ENCODE assay signal across 28 mouse cellular contexts in the genomic region with DNA sequence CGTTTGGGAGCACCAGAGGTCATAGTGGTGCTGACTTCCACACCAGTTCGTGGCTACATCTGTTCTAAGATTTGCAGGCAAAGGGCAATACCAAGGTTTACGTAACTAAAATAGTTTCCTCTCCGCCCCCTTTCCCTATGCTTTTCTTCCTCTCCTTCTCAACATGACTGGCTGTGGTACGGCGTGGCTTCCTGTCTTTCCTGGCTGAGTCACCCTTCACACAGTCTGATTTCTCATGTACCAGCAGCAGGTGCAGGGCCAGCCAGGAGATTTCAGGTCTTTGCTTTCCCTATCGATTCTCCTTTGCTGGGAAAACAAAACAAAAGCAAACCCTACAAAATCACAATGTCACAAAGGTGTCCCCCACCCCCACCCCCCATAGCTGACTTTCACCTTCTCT. TPM values are rescaled to one million over a fixed set of nuclear protein-coding genes. Genes with fewer than 3 reads are reported as not detected.
A peak's percentile ranks its signal among the peaks of the same experiment; 100 is the strongest.
DNase-seq lines count a peak whose midpoint lies in the region; ATAC-seq and TF ChIP-seq lines count a peak whose summit lies in the region.
"Had no signal": no experiment of that assay in that cellular context is flagged by ENCODE, and none has a peak within 500 bp of the region (broad histone marks: within the 10 kb centered on the region; RNA-seq: fewer than 3 reads in every experiment).

No protein-coding gene starts in this region.

- no peaks in the 10 kb centered on the region for H3K79me2 ChIP-seq in CH12.LX (replicated peaks; ENCODE audit: control insufficient read depth, extremely low read depth, insufficient read depth, poor library complexity, severe bottlenecking)

- no peak for TF ChIP-seq EP300 in CH12.LX (IDR thresholded peaks at IDR 0.05; ENCODE audit: low read length)

- no peaks in the 10 kb centered on the region for H3K9me3 ChIP-seq in hindbrain, postnatal 0 days (ENCODE audit: low read length)
- H3K9me3 ChIP-seq in hindbrain, embryonic 11.5 days (ENCODE audit: control insufficient read depth, low read length), result no peaks in the 10 kb centered on the region
- H3K9me3 ChIP-seq in CH12.LX (replicated peaks; ENCODE audit: low read length), result no peaks in the 10 kb centered on the region
- H3K9me3 ChIP-seq: embryonic facial prominence, embryonic 13.5 days; forebrain, embryonic 12.5 days; heart, embryonic 10.5 days; hindbrain, embryonic 10.5 days; lung, embryonic 15.5 days; midbrain, embryonic 13.5 days; neural tube, embryonic 12.5 days had no signal

- H3K36me3 ChIP-seq in hindbrain, postnatal 0 days (ENCODE audit: insufficient read depth, low read length), result no peaks in the 10 kb centered on the region
- H3K36me3 ChIP-seq in hindbrain, embryonic 11.5 days (ENCODE audit: control insufficient read depth, insufficient read depth, low read length), result no peaks in the 10 kb centered on the region
- H3K36me3 ChIP-seq in CH12.LX (replicated peaks in 1 of 2; ENCODE audit: control insufficient read depth in 1 of 2, insufficient read depth in 1 of 2, low read length in 1 of 2), result no peaks in the 10 kb centered on the region
- H3K36me3 ChIP-seq: embryonic facial prominence, embryonic 13.5 days; forebrain, embryonic 12.5 days; heart, embryonic 10.5 days; hindbrain, embryonic 10.5 days; limb, embryonic 12.5 days; lung, embryonic 15.5 days; midbrain, embryonic 13.5 days; neural tube, embryonic 12.5 days had no signal

- no peak overlapping the region for H3K4me2 ChIP-seq in hindbrain, postnatal 0 days (ENCODE audit: low read depth, low read length)
- H3K4me2 ChIP-seq in hindbrain, embryonic 11.5 days (replicated peaks; ENCODE audit: low read depth, low read length), result no peak overlapping the region
- H3K4me2 ChIP-seq in CH12.LX (ENCODE audit: insufficient read depth, low read depth, poor library complexity, severe bottlenecking), result 0 out of 2 replicates have a peak overlapping the region, but pooled peaks have one; percentile 6
- H3K4me2 ChIP-seq: embryonic facial prominence, embryonic 13.5 days; forebrain, embryonic 12.5 days; limb, embryonic 12.5 days; lung, embryonic 15.5 days; midbrain, embryonic 13.5 days; neural tube, embryonic 12.5 days had no signal

- 73% methylated on average over 7 of the region's 7 CpGs for WGBS in hindbrain, postnatal 0 days
- 71% methylated on average over 7 of the region's 7 CpGs for WGBS in hindbrain, embryonic 11.5 days

- dilution Hi-C loops in CH12.LX (cut with MboI; ENCODE audit: extremely low pct_ligation_motif_present, extremely low pct_unique_long_range_greater_than_20kb, low sequenced_read_pairs), result no loop called here

- TF ChIP-seq POLR2A in CH12.LX (IDR thresholded peaks at IDR 0.05; ENCODE audit: low read depth, low read length), result no peak

- TF ChIP-seq CTCF in hindbrain, postnatal 0 days (IDR thresholded peaks at IDR 0.05; ENCODE audit: low read depth), result no peak
- TF ChIP-seq CTCF in CH12.LX (conservative IDR thresholded peaks at IDR 0.05 in 1 of 2, IDR thresholded peaks at IDR 0.05 in 1 of 2; ENCODE audit: low read depth in 2 of 2, low read length in 2 of 2), result no peak

- H3K27ac ChIP-seq in hindbrain, postnatal 0 days, result peak overlapping the region; percentile 8; the same call in 1 of the 2 replicates
- H3K27ac ChIP-seq in hindbrain, embryonic 11.5 days (ENCODE audit: low read depth, low read length), result no peak overlapping the region
- no peak overlapping the region for H3K27ac ChIP-seq in CH12.LX (ENCODE audit: insufficient read depth, low read depth)
- H3K27ac ChIP-seq: embryonic facial prominence, embryonic 13.5 days; forebrain, embryonic 12.5 days; heart, embryonic 10.5 days; hindbrain, embryonic 10.5 days; limb, embryonic 12.5 days; liver, embryonic 14.5 days; lung, embryonic 15.5 days; midbrain, embryonic 13.5 days; neural tube, embryonic 12.5 days had no signal

- in situ Hi-C loops in CH12.LX (cut with MboI; ENCODE audit: low pct_ligation_motif_present, low pct_unique_long_range_greater_than_20kb, low sequenced_read_pairs), result no loop called here

- H3K4me3 ChIP-seq in hindbrain, postnatal 0 days (ENCODE audit: low read length), result no peak overlapping the region
- H3K4me3 ChIP-seq in hindbrain, embryonic 11.5 days (ENCODE audit: low read depth, low read length), result no peak overlapping the region
- H3K4me3 ChIP-seq in CH12.LX (replicated peaks in 1 of 3; ENCODE audit: low read depth in 2 of 3, low read length in 2 of 3, poor library complexity in 1 of 3), result no peak overlapping the region
- H3K4me3 ChIP-seq: embryonic facial prominence, embryonic 13.5 days; erythroblast, embryonic 14.5 days; forebrain, embryonic 12.5 days; heart, embryonic 10.5 days; hindbrain, embryonic 10.5 days; limb, embryonic 12.5 days; lung, embryonic 15.5 days; midbrain, embryonic 13.5 days; neural tube, embryonic 12.5 days had no signal

- DNase-seq in hindbrain, postnatal 0 days (ENCODE audit: low spot score), result no peak
- DNase-seq in hindbrain, embryonic 11.5 days (ENCODE audit: low spot score), result no peak
- peak; percentile 42 for DNase-seq in lung, postnatal 36 days
- no peak for DNase-seq in lung, postnatal 10 days
- DNase-seq in CH12.LX (ENCODE audit: extremely low read depth), result no peak
- no peak for DNase-seq in kidney, postnatal 36 days
- no peak for DNase-seq in urinary bladder, postnatal 14 days (ENCODE audit: low spot score)
- DNase-seq: adrenal gland, postnatal 14 days; B cell, adult 2 months; cerebellum, adult 9-11 months; gastrocnemius, postnatal 36 days; kidney, postnatal 25 days; layer of hippocampus, adult 9-11 months; thymus, postnatal 36 days had no signal

- peaks cover 11% of the 10 kb centered on the region; the same call in 1 of the 2 replicates for H3K4me1 ChIP-seq in hindbrain, postnatal 0 days (ENCODE audit: insufficient read depth, low read length)
- 0 out of 2 replicates have a peak, but pooled peaks cover 4% of the 10 kb centered on the region for H3K4me1 ChIP-seq in hindbrain, embryonic 11.5 days (replicated peaks; ENCODE audit: control insufficient read depth, insufficient read depth, low read length)
- H3K4me1 ChIP-seq in CH12.LX (ENCODE audit: control insufficient read depth in 1 of 2, insufficient read depth in 2 of 2), result peaks cover 0 to 5% of the 10 kb centered on the region in 2 experiments; a peak in 2 of 4 replicates

- H3K27me3 ChIP-seq in hindbrain, postnatal 0 days (ENCODE audit: insufficient read depth, low read length), result no peaks in the 10 kb centered on the region
- peaks cover 16% of the 10 kb centered on the region for H3K27me3 ChIP-seq in hindbrain, embryonic 11.5 days (ENCODE audit: control insufficient read depth, insufficient read depth, low read length)
- H3K27me3 ChIP-seq in CH12.LX (replicated peaks), result peaks cover 41% of the 10 kb centered on the region

- ATAC-seq in hindbrain, postnatal 0 days, result no peak
- no peak for ATAC-seq in hindbrain, embryonic 11.5 days (ENCODE audit: low FRiP score)
- ATAC-seq in megakaryocyte progenitor cell, adult 5-6 weeks (replicated peaks; ENCODE audit: poor library complexity), result peak; percentile 61
- ATAC-seq: intestine, postnatal 0 days; midbrain, embryonic 13.5 days had no signal

- no peak overlapping the region for H3K9ac ChIP-seq in hindbrain, postnatal 0 days (replicated peaks; ENCODE audit: low read length)
- H3K9ac ChIP-seq in hindbrain, embryonic 11.5 days (ENCODE audit: low read depth, low read length), result no peak overlapping the region
- no peak overlapping the region for H3K9ac ChIP-seq in CH12.LX (ENCODE audit: insufficient read depth, low read depth)
- H3K9ac ChIP-seq: embryonic facial prominence, embryonic 13.5 days; forebrain, embryonic 12.5 days; limb, embryonic 12.5 days; liver, embryonic 14.5 days; lung, embryonic 15.5 days; midbrain, embryonic 13.5 days; neural tube, embryonic 12.5 days had no signal

- TF ChIP-seq RAD21 in CH12.LX (IDR thresholded peaks at IDR 0.05; ENCODE audit: low read depth, low read length), result no peak

TF ChIP-seq in CH12.LX, 34 proteins besides CTCF, POLR2A, EP300 and RAD21 (continues in another document):
- TF ChIP-seq NRF1 (IDR thresholded peaks at IDR 0.05; ENCODE audit: low read depth, low read length) (no peak), CHD1 (IDR thresholded peaks at IDR 0.05; ENCODE audit: low read depth, low read length) (no peak), USF1 (IDR thresholded peaks at IDR 0.05; ENCODE audit: low read depth, low read length) (no peak), ZNF384 (IDR thresholded peaks at IDR 0.05; ENCODE audit: low read depth, low read length) (no peak), MAX (IDR thresholded peaks at IDR 0.05; ENCODE audit: low read length) (no peak), MAFK (IDR thresholded peaks at IDR 0.05; ENCODE audit: insufficient replicate concordance, low read length) (no peak), KAT2A (IDR thresholded peaks at IDR 0.05; ENCODE audit: insufficient replicate concordance, low read length) (no peak), ZC3H11A (IDR thresholded peaks at IDR 0.05; ENCODE audit: low read depth, low read length) (no peak)

RNA-seq across cellular contexts. Expression of a gene that starts 2.8 kb away (rescaled TPM):
- total RNA-seq in hindbrain, postnatal 0 days (2014; rRNA removed), result 1.3 and 4.2 TPM in 2 replicates
- 5.2 and 5.5 TPM in 2 replicates for polyA plus RNA-seq in hindbrain, postnatal 0 days (2015; fragmentation: Nextera tagmentation; extraction: Ambion mirVana)
- polyA plus RNA-seq in hindbrain, embryonic 11.5 days (2014; fragmentation: Nextera tagmentation; extraction: Ambion mirVana), result 2.7 and 4.9 TPM in 2 replicates
- total RNA-seq in CH12.LX (2012; rRNA removed) (0.38 and 0.67 TPM in 2 replicates), CH12.LX (2014; rRNA removed) (not detected in 2 replicates)
- polyA plus RNA-seq in CH12.LX (2012; ENCODE audit: insufficient read length, low read depth), result not detected in 2 replicates
- not detected in 2 replicates for total RNA-seq in megakaryocyte progenitor cell, adult 5-6 weeks (2015)
- not detected in 2 replicates for total RNA-seq in megakaryocyte progenitor cell, adult 5-6 weeks (2017)
- total RNA-seq: adrenal gland, postnatal 14 days; megakaryocyte, adult 5-6 weeks had no signal
- polyA plus RNA-seq: spleen, adult 2 months had no signal

RNA-seq across cellular contexts. Expression of a gene that starts 9.7 kb away (rescaled TPM):
- total RNA-seq in hindbrain, postnatal 0 days (2014; rRNA removed), result 143 and 164 TPM in 2 replicates
- 17.9 TPM in 2 replicates for polyA plus RNA-seq in hindbrain, postnatal 0 days (2015; fragmentation: Nextera tagmentation; extraction: Ambion mirVana)
- 17.4 and 18.7 TPM in 2 replicates for polyA plus RNA-seq in hindbrain, embryonic 11.5 days (2014; fragmentation: Nextera tagmentation; extraction: Ambion mirVana)
- total RNA-seq in CH12.LX (2012; rRNA removed) (2.3 and 2.7 TPM in 2 replicates), CH12.LX (2014; rRNA removed) (0.08 and 0.15 TPM in 2 replicates)
- polyA plus RNA-seq in CH12.LX (2012; ENCODE audit: insufficient read length, low read depth), result 0.24 and 0.72 TPM in 2 replicates
- not detected in 2 replicates for total RNA-seq in megakaryocyte progenitor cell, adult 5-6 weeks (2015)
- not detected in 2 replicates for total RNA-seq in megakaryocyte progenitor cell, adult 5-6 weeks (2017)
- total RNA-seq: megakaryocyte, adult 5-6 weeks had no signal
- polyA plus RNA-seq: erythroblast, embryonic 14.5 days had no signal

RNA-seq across cellular contexts. Expression of a gene that starts 55.1 kb away (rescaled TPM):
- 59.2 and 69.4 TPM in 2 replicates for total RNA-seq in hindbrain, postnatal 0 days (2014; rRNA removed)
- polyA plus RNA-seq in hindbrain, postnatal 0 days (2015; fragmentation: Nextera tagmentation; extraction: Ambion mirVana), result 81.8 and 84.8 TPM in 2 replicates
- 146 and 154 TPM in 2 replicates for polyA plus RNA-seq in hindbrain, embryonic 11.5 days (2014; fragmentation: Nextera tagmentation; extraction: Ambion mirVana)
- total RNA-seq in CH12.LX (2012; rRNA removed) (7.0 and 8.4 TPM in 2 replicates), CH12.LX (2014; rRNA removed) (11.1 and 11.4 TPM in 2 replicates)
- 10.6 and 13.8 TPM in 2 replicates for polyA plus RNA-seq in CH12.LX (2012; ENCODE audit: insufficient read length, low read depth)
- 8.5 and 12.3 TPM in 2 replicates for total RNA-seq in megakaryocyte progenitor cell, adult 5-6 weeks (2015)
- 11.3 and 12.2 TPM in 2 replicates for total RNA-seq in megakaryocyte progenitor cell, adult 5-6 weeks (2017)

Comparison
In these comparisons a context has a peak if more than half of its experiments do, and no peak if none do; other contexts are left out.
1. RNA of a gene that starts 9.7 kb away (total RNA-seq): 143 to 164 TPM in hindbrain, postnatal 0 days; 0.08 to 2.7 TPM in CH12.LX and not detected in megakaryocyte progenitor cell, adult 5-6 weeks; every median in the first group is over 10 times any median in the second.